Mouse (Mus musculus): ENCODE data around the gene Nav1.

GRCm38 (mm10) chr1:135583081-135583677, 23.9 kb downstream of the Nav1 start:
- TF ChIP-seq POLR2A (IDR thresholded peaks at IDR 0.05; ENCODE audit: insufficient read length, low read depth) (no peak), USF1 (IDR thresholded peaks at IDR 0.05; ENCODE audit: low read depth) (no peak), TCF12 (IDR thresholded peaks at IDR 0.05; ENCODE audit: insufficient read depth, poor library complexity, severe bottlenecking) (no peak), POLR2AphosphoS2 (IDR thresholded peaks at IDR 0.05; ENCODE audit: insufficient read length, low read depth) (no peak), MYOG (IDR thresholded peaks at IDR 0.05; ENCODE audit: control insufficient read depth in 1 of 3, insufficient read depth in 1 of 3, insufficient read length in 2 of 3, low read depth in 2 of 3) (no peak), MYOD1 (IDR thresholded peaks at IDR 0.05; ENCODE audit: control insufficient read depth in 1 of 3, insufficient read length in 2 of 3, low read depth in 2 of 3) (no peak), MAX (IDR thresholded peaks at IDR 0.05; ENCODE audit: low read depth) (no peak), TCF3 (IDR thresholded peaks at IDR 0.05; ENCODE audit: insufficient read length, low read depth) (no peak), REST (IDR thresholded peaks at IDR 0.05; ENCODE audit: insufficient read depth, insufficient read length) (no peak)
